In the genomic region with DNA sequence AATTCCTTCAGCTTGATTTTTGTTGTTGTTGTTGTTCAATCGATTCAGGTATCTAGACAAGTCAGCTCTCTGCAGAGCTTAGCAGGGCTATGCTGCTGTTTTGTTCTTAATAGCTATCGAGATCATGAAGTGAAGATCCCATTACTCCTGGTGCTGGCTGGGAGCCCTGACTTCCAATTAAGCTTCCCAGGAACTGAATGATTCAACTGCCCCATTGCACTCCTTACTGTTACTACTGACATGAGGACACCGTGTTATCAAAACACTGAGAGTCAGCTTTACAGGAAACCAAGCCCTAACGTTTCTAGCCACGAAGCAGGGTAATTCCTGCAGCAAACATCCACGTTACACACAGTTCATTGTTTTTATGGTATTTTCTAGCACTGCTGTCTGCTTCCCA, we compare ENCODE assay signal across 12 mouse cellular contexts. TPM values are rescaled to one million over a fixed set of nuclear protein-coding genes. Genes with fewer than 3 reads are reported as not detected.
A peak's percentile ranks its signal among the peaks of the same experiment; 100 is the strongest.
DNase-seq lines count a peak whose midpoint lies in the region; ATAC-seq and TF ChIP-seq lines count a peak whose summit lies in the region.
"Had no signal": no experiment of that assay in that cellular context is flagged by ENCODE, and none has a peak within 500 bp of the region (broad histone marks: within the 10 kb centered on the region; RNA-seq: fewer than 3 reads in every experiment).

No protein-coding gene starts in this region.

- no peaks in the 10 kb centered on the region for H3K27me3 ChIP-seq in lung, embryonic 14.5 days (ENCODE audit: insufficient read depth, low read length)
- no peaks in the 10 kb centered on the region; the same call in 1 of the 2 replicates for H3K27me3 ChIP-seq in hindbrain, embryonic 14.5 days (ENCODE audit: control insufficient read depth, insufficient read depth, low read length)

- ATAC-seq in lung, embryonic 14.5 days (ENCODE audit: insufficient read depth), result no peak
- no peak for ATAC-seq in cerebellum, adult (ENCODE audit: insufficient number of reproducible peaks, low FRiP score, low TSS enrichment)
- no peak for ATAC-seq in hindbrain, embryonic 14.5 days (ENCODE audit: low FRiP score)

- no peak for TF ChIP-seq CTCF in cortical plate, adult 2 months (IDR thresholded peaks at IDR 0.05; ENCODE audit: extremely low read depth, insufficient read depth, low read length)
- no peak for TF ChIP-seq CTCF in lung, embryonic 14.5 days (IDR thresholded peaks at IDR 0.05; ENCODE audit: low read depth)

- no peak overlapping the region for H3K9ac ChIP-seq in lung, embryonic 14.5 days
- no peak overlapping the region for H3K9ac ChIP-seq in hindbrain, embryonic 14.5 days

- H3K9me3 ChIP-seq in lung, embryonic 14.5 days (ENCODE audit: low read depth, low read length), result no peaks in the 10 kb centered on the region
- H3K9me3 ChIP-seq in hindbrain, embryonic 14.5 days (ENCODE audit: control insufficient read depth, low read length), result no peaks in the 10 kb centered on the region

- intact Hi-C loops in heart, postnatal 14 days (cut with DNase I), result loop anchor here (10.0 kb wide), 2 partner anchors 258 to 372 kb away; partner anchors contain the start of genes Adamts1 and App

- peak; percentile 20 for DNase-seq in gastrocnemius, postnatal 25 days
- DNase-seq in gastrocnemius, postnatal 4 days (ENCODE audit: low spot score in 2 of 2), result no peak
- DNase-seq in heart, postnatal 14 days, result peak; percentile 31
- DNase-seq in lung, embryonic 14.5 days, result no peak
- DNase-seq in left cerebral cortex, adult 11 months (ENCODE audit: low spot score), result no peak
- DNase-seq in hindbrain, embryonic 14.5 days (ENCODE audit: low spot score), result no peak
- DNase-seq: cerebellum, postnatal 36 days; left cerebral cortex, postnatal 4 days; thymus, postnatal 36 days had no signal

- no peaks in the 10 kb centered on the region for H3K4me1 ChIP-seq in cortical plate, adult 2 months (ENCODE audit: control insufficient read depth, insufficient read depth, low read length)
- no peaks in the 10 kb centered on the region for H3K4me1 ChIP-seq in lung, embryonic 14.5 days (ENCODE audit: insufficient read depth)
- H3K4me1 ChIP-seq in hindbrain, embryonic 14.5 days (replicated peaks; ENCODE audit: control insufficient read depth, insufficient read depth, low read length), result no peaks in the 10 kb centered on the region

- no peak for TF ChIP-seq POLR2A in cortical plate, adult 2 months (IDR thresholded peaks at IDR 0.05; ENCODE audit: extremely low read depth, insufficient read depth, low read length)

- H3K4me3 ChIP-seq in cortical plate, adult 2 months (ENCODE audit: insufficient read depth, low read length), result no peak overlapping the region
- H3K4me3 ChIP-seq in lung, embryonic 14.5 days (ENCODE audit: low read depth, low read length), result peak overlapping the region; percentile 9; the same call in 1 of the 2 replicates
- no peak overlapping the region for H3K4me3 ChIP-seq in hindbrain, embryonic 14.5 days (replicated peaks; ENCODE audit: low read length)
- H3K4me3 ChIP-seq: erythroblast, embryonic 14.5 days had no signal

- WGBS in lung, embryonic 14.5 days, result 42% methylated on average over 6 of the region's 6 CpGs
- WGBS in hindbrain, embryonic 14.5 days, result 70% methylated on average over 6 of the region's 6 CpGs

- no peaks in the 10 kb centered on the region for H3K36me3 ChIP-seq in lung, embryonic 14.5 days (ENCODE audit: insufficient read depth)
- no peaks in the 10 kb centered on the region for H3K36me3 ChIP-seq in hindbrain, embryonic 14.5 days (replicated peaks; ENCODE audit: control insufficient read depth, insufficient read depth)

- peak overlapping the region; percentile 87 for H3K27ac ChIP-seq in cortical plate, adult 2 months (ENCODE audit: insufficient read depth, low read length)
- H3K27ac ChIP-seq in lung, embryonic 14.5 days (ENCODE audit: low read depth), result no peak overlapping the region
- no peak overlapping the region for H3K27ac ChIP-seq in hindbrain, embryonic 14.5 days

- H3K4me2 ChIP-seq in lung, embryonic 14.5 days, result peak overlapping the region; percentile 43
- no peak overlapping the region for H3K4me2 ChIP-seq in hindbrain, embryonic 14.5 days (replicated peaks)

RNA-seq across cellular contexts. Expression of gene Cyyr1, which starts 6.7 kb away (rescaled TPM):
- 10 to 100 TPM in 1 of 2 experiments, 1 to 10 TPM in 1; 9.5 to 11.4 TPM for total RNA-seq in gastrocnemius, postnatal 25 days (2021)
- total RNA-seq in gastrocnemius, postnatal 4 days (2021), result 10 to 100 TPM in 1 of 2 experiments, 1 to 10 TPM in 1; 9.5 to 11.2 TPM
- 4.6 and 5.1 TPM in 2 replicates for polyA plus RNA-seq in cortical plate, adult 2 months (2012; rRNA removed)
- total RNA-seq in heart, postnatal 14 days (2021), result 10 to 100 TPM; 37.2 to 38.6 TPM
- 11.5 and 11.8 TPM in 2 replicates for polyA plus RNA-seq in lung, embryonic 14.5 days (2014; fragmentation: Nextera tagmentation; extraction: Ambion mirVana)
- 2.8 and 3.8 TPM in 2 replicates for polyA plus RNA-seq in hindbrain, embryonic 14.5 days (2014; fragmentation: Nextera tagmentation; extraction: Ambion mirVana)
- polyA plus RNA-seq: erythroblast, embryonic 14.5 days had no signal

Comparison
In these comparisons a context has a peak if more than half of its experiments do, and no peak if none do; other contexts are left out.
1. DNase-seq: peak in gastrocnemius, postnatal 25 days (single experiment) and heart, postnatal 14 days (2 of 2); none in gastrocnemius, postnatal 4 days (0 of 2), lung, embryonic 14.5 days (single experiment), left cerebral cortex, adult 11 months (single experiment) and hindbrain, embryonic 14.5 days (single experiment).